Mouse (Mus musculus) c-Kit-positive CD71-positive TER-119-negative erythroid progenitor cells, embryonic 14.5 days (primary cell): Measurements from ENCODE around the gene Olfr1432.
"Not testable (repeated sequence)": the region's sequence is repeated elsewhere in the genome, so short reads cannot be mapped to it uniquely, and the experiment has no call there.

Experiments
- DNase-seq: peaks from one replicate; pipeline ENCODE4 v3.0.0-alpha.2; 2013; ENCODE audit warnings: low read depth

Gene Olfr1432

GRCm38 (mm10) chr19:12232496-12232895 is at the start of gene Olfr1432:
TSS of gene Olfr1432 (minus strand) at chr19:12232596.
- not testable (repeated sequence) for DNase-seq

- DNase-seq, result no peak
Observed at GRCm38 (mm10) chr19:12279554-12279953, 47.2 kb upstream of the Olfr1432 start, which contains the start of gene Olfr1434. TSS of gene Olfr1434 (plus strand) at chr19:12279854.

- no peak for DNase-seq
Observed at GRCm38 (mm10) chr19:12260732-12261131, 28.3 kb upstream of the Olfr1432 start, which contains the start of gene Olfr235. TSS of gene Olfr235 (plus strand) at chr19:12261032.

- no peak for DNase-seq
Observed at GRCm38 (mm10) chr19:12241559-12241958, 9.2 kb upstream of the Olfr1432 start, which contains the start of gene Olfr262. TSS of gene Olfr262 (minus strand) at chr19:12241659.

- no peak for DNase-seq
Observed at GRCm38 (mm10) chr19:12200334-12200733, 32.1 kb downstream of the Olfr1432 start, which contains the start of gene Olfr1431. TSS of gene Olfr1431 (plus strand) at chr19:12200634.

- DNase-seq, result not testable (repeated sequence)
Observed at GRCm38 (mm10) chr19:12199076-12199475, 33.3 kb downstream of the Olfr1432 start.
